Mouse (Mus musculus): ENCODE measurements around the gene Armh3.

DNA sequence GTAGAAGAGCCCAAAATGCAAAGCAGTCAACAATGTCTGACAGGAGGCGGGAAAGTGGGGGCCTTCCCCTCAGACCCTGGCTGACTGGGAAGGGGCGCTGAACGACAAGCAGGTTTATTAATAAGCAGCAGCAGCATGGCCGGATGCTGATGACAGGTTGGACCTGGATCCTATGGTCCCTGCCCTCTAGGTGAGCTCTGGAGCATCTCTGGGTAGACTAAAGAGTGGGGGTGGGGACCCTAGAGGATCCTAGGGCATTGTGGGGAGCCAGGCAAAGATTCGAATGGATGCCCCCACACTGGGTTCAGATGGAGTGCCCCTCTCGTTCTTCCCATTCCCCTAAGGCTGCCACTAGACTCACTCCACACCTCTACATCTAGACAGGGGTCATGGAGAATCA, 205.9 kb downstream of the Armh3 start:
- TF ChIP-seq CTCF (IDR thresholded peaks at IDR 0.05; ENCODE audit: insufficient read depth, low read depth, low read length), result no peak
- TF ChIP-seq POLR2A (IDR thresholded peaks at IDR 0.05; ENCODE audit: insufficient read depth, low read depth, low read length), result no peak

Measured in olfactory bulb, adult 2 months (tissue).